Mouse (Mus musculus): ENCODE measurements around the gene Iqcc. TPM values are rescaled to one million over a fixed set of nuclear protein-coding genes. Genes with fewer than 3 reads are reported as not detected.
A peak's percentile ranks its signal among the peaks of the same experiment; 100 is the strongest.

Gene Iqcc
- polyA plus RNA-seq, 1 experiment from 2014 or later: 20.4 TPM

- Histone ChIP-seq H3K27me3 (replicated peaks) (no peaks in the 10 kb centered on the region), H3K4me2 (no peak overlapping the region), H3K4me3 (no peak overlapping the region), H3K27ac (replicated peaks) (no peak overlapping the region), H3K36me3 (peaks cover 99% of the 10 kb centered on the region), H3K9ac (no peak overlapping the region), H3K4me1 (peaks cover 9% of the 10 kb centered on the region), H3K9me3 (no peaks in the 10 kb centered on the region)
- ATAC-seq (ENCODE audit: extremely low read depth, insufficient number of reproducible peaks, low FRiP score, low TSS enrichment): no peak
- WGBS: 84% methylated on average over 6 of the region's 6 CpGs
Observed at GRCm38 (mm10) chr4:129633852-129634251, 15.0 kb upstream of the Iqcc start.

GRCm38 (mm10) chr4:129631867-129632266 is 13.0 kb upstream of the Iqcc start:
- no peak overlapping the region for H3K4me2 ChIP-seq
- peaks cover 100% of the 10 kb centered on the region for H3K36me3 ChIP-seq
- H3K4me3 ChIP-seq: no peak overlapping the region
- H3K27ac ChIP-seq (replicated peaks): no peak overlapping the region
- no peaks in the 10 kb centered on the region for H3K4me1 ChIP-seq
- H3K27me3 ChIP-seq (replicated peaks): no peaks in the 10 kb centered on the region
- WGBS: 89% methylated on average over 12 of the region's 12 CpGs
- no peak overlapping the region for H3K9ac ChIP-seq
- ATAC-seq (ENCODE audit: extremely low read depth, insufficient number of reproducible peaks, low FRiP score, low TSS enrichment): no peak
- H3K9me3 ChIP-seq: no peaks in the 10 kb centered on the region

DNA sequence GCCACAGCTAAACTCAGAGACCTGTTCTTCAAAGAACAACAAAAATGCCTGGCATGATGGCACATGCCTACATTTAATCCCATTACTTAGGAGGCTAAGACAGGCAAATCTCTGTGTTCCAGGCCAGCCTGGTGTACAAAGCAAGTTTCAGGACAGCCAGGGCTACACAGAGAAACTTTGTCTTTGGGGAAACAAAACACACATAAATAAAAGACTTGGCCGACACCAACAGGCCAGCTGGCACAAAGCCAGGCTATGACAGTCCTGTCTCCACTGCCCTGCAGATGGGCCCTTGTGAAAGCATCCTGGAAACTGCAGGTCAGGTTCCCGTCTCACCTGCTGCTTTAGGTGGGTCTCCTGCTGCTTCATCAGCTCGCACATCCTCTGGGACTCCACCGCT is 12.0 kb upstream of the Iqcc start:
- no peak overlapping the region for H3K9ac ChIP-seq
- no peaks in the 10 kb centered on the region for H3K27me3 ChIP-seq (replicated peaks)
- no peak for ATAC-seq (ENCODE audit: extremely low read depth, insufficient number of reproducible peaks, low FRiP score, low TSS enrichment)
- H3K4me2 ChIP-seq: no peak overlapping the region
- H3K4me1 ChIP-seq: peaks cover under 1% of the 10 kb centered on the region; the same call in 1 of the 2 replicates
- H3K27ac ChIP-seq (replicated peaks): no peak overlapping the region
- H3K9me3 ChIP-seq: no peaks in the 10 kb centered on the region
- WGBS: 85% methylated on average over 4 of the region's 4 CpGs
- H3K36me3 ChIP-seq: peaks cover 100% of the 10 kb centered on the region
- H3K4me3 ChIP-seq: no peak overlapping the region

DNA sequence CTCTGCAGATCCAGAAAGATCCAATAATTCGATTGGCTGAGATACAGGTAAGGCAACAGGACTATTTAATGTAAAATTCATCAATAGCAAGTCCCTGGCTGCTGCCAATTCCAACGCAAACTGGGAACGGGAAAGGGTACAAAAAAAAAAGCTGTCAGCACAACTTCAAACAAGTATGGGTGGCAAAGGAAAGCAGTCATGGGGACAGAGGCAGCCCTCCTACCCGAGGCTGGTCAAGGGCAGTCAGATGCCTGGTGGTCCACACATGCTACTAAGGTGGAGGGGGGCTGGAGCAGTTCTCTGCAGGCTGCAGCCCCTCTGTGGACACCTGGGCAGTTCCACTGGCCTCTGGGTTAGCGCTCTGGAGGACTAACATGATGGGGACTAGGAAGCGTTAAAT is 7.1 kb upstream of the Iqcc start:
- WGBS: 73% methylated on average over 6 of the region's 6 CpGs
- Histone ChIP-seq H3K4me3 (no peak overlapping the region), H3K27ac (replicated peaks) (no peak overlapping the region), H3K4me1 (peaks cover 36% of the 10 kb centered on the region), H3K9me3 (no peaks in the 10 kb centered on the region), H3K36me3 (peaks cover 53% of the 10 kb centered on the region), H3K4me2 (no peak overlapping the region), H3K9ac (peak overlapping the region; percentile 92; the same call in 1 of the 2 replicates), H3K27me3 (replicated peaks) (no peaks in the 10 kb centered on the region)
- ATAC-seq (ENCODE audit: extremely low read depth, insufficient number of reproducible peaks, low FRiP score, low TSS enrichment): no peak

DNA sequence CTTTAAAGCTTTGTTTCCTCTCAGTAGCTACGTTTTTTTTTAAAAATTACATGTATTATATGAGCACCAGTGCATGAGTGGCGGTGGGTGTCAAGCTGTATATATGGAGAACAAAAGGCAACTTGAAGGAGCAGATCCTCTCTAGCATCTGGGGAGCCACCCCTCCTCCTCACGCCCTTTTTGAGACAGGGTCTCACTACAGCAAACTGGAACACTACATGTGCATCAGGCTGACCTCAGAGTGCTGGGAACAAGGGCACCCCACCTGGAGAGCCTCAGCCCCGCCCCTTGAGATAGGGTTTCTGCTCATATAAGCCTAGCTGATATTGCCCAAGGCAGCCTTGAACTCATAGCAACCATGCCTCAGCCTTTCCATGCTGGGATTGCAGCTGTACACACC is 6.6 kb upstream of the Iqcc start:
- peak overlapping the region; percentile 78; the same call in 1 of the 2 replicates for H3K4me3 ChIP-seq
- no peaks in the 10 kb centered on the region for H3K27me3 ChIP-seq (replicated peaks)
- H3K36me3 ChIP-seq: peaks cover 47% of the 10 kb centered on the region
- 43% methylated on average over 4 of the region's 4 CpGs for WGBS
- H3K4me2 ChIP-seq: peak overlapping the region; percentile 88
- H3K9me3 ChIP-seq: no peaks in the 10 kb centered on the region
- H3K9ac ChIP-seq: peak overlapping the region; percentile 92
- peak overlapping the region; percentile 90 for H3K27ac ChIP-seq (replicated peaks)
- ATAC-seq (ENCODE audit: extremely low read depth, insufficient number of reproducible peaks, low FRiP score, low TSS enrichment): no peak
- peaks cover 36% of the 10 kb centered on the region for H3K4me1 ChIP-seq

- H3K9me3 ChIP-seq: no peaks in the 10 kb centered on the region
- peak overlapping the region; percentile 78 for H3K4me3 ChIP-seq
- peaks cover 36% of the 10 kb centered on the region for H3K4me1 ChIP-seq
- H3K36me3 ChIP-seq: peaks cover 42% of the 10 kb centered on the region
- H3K4me2 ChIP-seq: peak overlapping the region; percentile 88
- peak overlapping the region; percentile 92 for H3K9ac ChIP-seq
- H3K27ac ChIP-seq (replicated peaks): peak overlapping the region; percentile 90
- no peak for ATAC-seq (ENCODE audit: extremely low read depth, insufficient number of reproducible peaks, low FRiP score, low TSS enrichment)
- 1% methylated on average over 6 of the region's 6 CpGs for WGBS
- H3K27me3 ChIP-seq (replicated peaks): no peaks in the 10 kb centered on the region
Observed at GRCm38 (mm10) chr4:129625029-129625370, 6.1 kb upstream of the Iqcc start.

- H3K4me3 ChIP-seq: peak overlapping the region; percentile 78
- H3K27me3 ChIP-seq (replicated peaks): no peaks in the 10 kb centered on the region
- under 1% methylated on average over 18 of the region's 18 CpGs for WGBS
- ATAC-seq (ENCODE audit: extremely low read depth, insufficient number of reproducible peaks, low FRiP score, low TSS enrichment): peak; percentile 81
- H3K36me3 ChIP-seq: peaks cover 37% of the 10 kb centered on the region
- H3K9ac ChIP-seq: peak overlapping the region; percentile 92
- no peaks in the 10 kb centered on the region for H3K9me3 ChIP-seq
- H3K4me2 ChIP-seq: peak overlapping the region; percentile 88
- peaks cover 36% of the 10 kb centered on the region for H3K4me1 ChIP-seq
- H3K27ac ChIP-seq (replicated peaks): peak overlapping the region; percentile 90
Observed at GRCm38 (mm10) chr4:129624281-129625028, 5.6 kb upstream of the Iqcc start.

- peak within 1 kb of the TSS; percentile 92 for H3K9ac ChIP-seq
- H3K4me1 ChIP-seq: peaks cover 39% of the 10 kb centered on the region
- no peak for ATAC-seq (ENCODE audit: extremely low read depth, insufficient number of reproducible peaks, low FRiP score, low TSS enrichment)
- peak within 1 kb of the TSS; percentile 78 for H3K4me3 ChIP-seq
- peak within 1 kb of the TSS; percentile 88 for H3K4me2 ChIP-seq
- H3K27ac ChIP-seq (replicated peaks): peak within 1 kb of the TSS; percentile 90
- 0% methylated on average over 10 of the region's 10 CpGs for WGBS
- peaks cover 29% of the 10 kb centered on the region for H3K36me3 ChIP-seq
- no peaks in the 10 kb centered on the region for H3K9me3 ChIP-seq
- H3K27me3 ChIP-seq (replicated peaks): no peaks in the 10 kb centered on the region
Observed at GRCm38 (mm10) chr4:129623681-129624091, 4.8 kb upstream of the Iqcc start, which contains the start of gene Ccdc28b. Gene Ccdc28b, minus strand, starts transcription at chr4:129623947.

GRCm38 (mm10) chr4:129622803-129623535 is 4.1 kb upstream of the Iqcc start:
- peaks cover 22% of the 10 kb centered on the region for H3K36me3 ChIP-seq
- H3K27ac ChIP-seq (replicated peaks): peak overlapping the region; percentile 90
- H3K4me2 ChIP-seq: peak overlapping the region; percentile 88
- ATAC-seq (ENCODE audit: extremely low read depth, insufficient number of reproducible peaks, low FRiP score, low TSS enrichment): no peak
- WGBS: 18% methylated on average over 8 of the region's 8 CpGs
- peak overlapping the region; percentile 78 for H3K4me3 ChIP-seq
- H3K4me1 ChIP-seq: peaks cover 45% of the 10 kb centered on the region
- H3K9me3 ChIP-seq: no peaks in the 10 kb centered on the region
- H3K27me3 ChIP-seq (replicated peaks): no peaks in the 10 kb centered on the region
- H3K9ac ChIP-seq: peak overlapping the region; percentile 92

GRCm38 (mm10) chr4:129622120-129622802 is 3.4 kb upstream of the Iqcc start:
- Histone ChIP-seq H3K4me1 (peaks cover 51% of the 10 kb centered on the region), H3K4me3 (peak overlapping the region; percentile 78), H3K36me3 (peaks cover 17% of the 10 kb centered on the region), H3K27ac (replicated peaks) (peak overlapping the region; percentile 53), H3K9ac (peak overlapping the region; percentile 92), H3K9me3 (no peaks in the 10 kb centered on the region), H3K4me2 (peak overlapping the region; percentile 88), H3K27me3 (replicated peaks) (no peaks in the 10 kb centered on the region)
- whole genome bisulfite sequencing: 68% methylated on average over 11 of the region's 11 CpGs
- ATAC-seq (ENCODE audit: extremely low read depth, insufficient number of reproducible peaks, low FRiP score, low TSS enrichment): no peak

DNA sequence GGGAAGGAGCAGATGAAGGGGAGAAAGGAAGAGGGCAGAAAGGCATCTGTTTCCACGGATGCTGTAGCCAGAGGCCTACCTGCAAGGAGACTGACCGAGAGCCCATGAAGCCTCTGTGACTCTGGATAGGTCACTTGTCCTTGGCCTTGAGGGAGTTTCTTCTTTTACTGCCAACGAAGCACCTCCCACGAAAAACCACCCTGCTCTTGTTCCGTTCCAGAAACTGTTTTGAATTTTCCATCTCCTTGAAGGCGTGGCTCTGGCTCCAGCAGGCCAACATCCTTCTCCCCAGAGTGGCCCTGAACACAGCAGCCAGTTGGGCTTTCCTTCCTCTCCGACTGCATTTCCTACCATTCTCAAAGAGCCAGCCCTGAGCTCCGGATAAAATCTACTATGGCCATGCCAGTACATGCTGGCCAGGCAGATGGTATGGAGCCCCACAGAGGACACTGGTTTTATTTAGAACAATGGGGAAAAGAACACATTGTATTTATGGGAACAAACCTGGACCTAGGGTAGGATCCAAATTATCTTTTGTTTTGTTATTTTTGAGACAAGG is 2.5 kb upstream of the Iqcc start:
- Histone ChIP-seq H3K36me3 (peaks cover 17% of the 10 kb centered on the region), H3K9ac (no peak overlapping the region), H3K4me1 (peaks cover 51% of the 10 kb centered on the region), H3K27ac (replicated peaks) (peak overlapping the region; percentile 60), H3K4me2 (peak overlapping the region; percentile 9), H3K27me3 (replicated peaks) (no peaks in the 10 kb centered on the region), H3K4me3 (no peak overlapping the region), H3K9me3 (no peaks in the 10 kb centered on the region)
- WGBS: 71% methylated on average over 8 of the region's 8 CpGs
- ATAC-seq (ENCODE audit: extremely low read depth, insufficient number of reproducible peaks, low FRiP score, low TSS enrichment): no peak
